Comparison of ENCODE assay signal across 30 mouse cellular contexts in the genomic region with DNA sequence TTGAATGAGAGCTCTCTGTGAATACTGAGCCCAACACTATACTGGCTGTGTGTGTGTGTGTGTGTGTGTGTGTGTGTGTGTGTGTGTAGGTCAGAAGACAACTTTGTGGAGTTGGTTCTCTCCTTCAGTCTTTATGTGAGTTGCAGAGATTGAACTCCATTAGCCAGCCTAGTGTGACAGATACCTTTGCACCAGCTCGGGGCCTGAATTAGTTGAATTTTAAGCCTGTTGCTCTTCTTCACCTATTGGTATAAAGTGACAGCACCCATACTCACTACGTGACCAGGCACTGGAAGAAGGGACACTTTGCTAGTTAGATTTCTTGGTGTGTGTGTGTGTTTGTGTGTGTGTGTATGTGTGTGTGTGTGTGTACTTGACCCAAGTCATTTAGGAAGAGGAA. TPM values are rescaled to one million over a fixed set of nuclear protein-coding genes. Genes with fewer than 3 reads are reported as not detected.
"Had no signal": no experiment of that assay in that cellular context is flagged by ENCODE, and none has a peak within 500 bp of the region (broad histone marks: within the 10 kb centered on the region; RNA-seq: fewer than 3 reads in every experiment).

No protein-coding gene starts in this region.

- H3K4me2 ChIP-seq: embryonic facial prominence, embryonic 12.5 days; embryonic facial prominence, embryonic 13.5 days; embryonic facial prominence, embryonic 15.5 days; forebrain, embryonic 12.5 days; forebrain, embryonic 13.5 days; forebrain, embryonic 15.5 days had no signal

- H3K9me3 ChIP-seq: embryonic facial prominence, embryonic 10.5 days; embryonic facial prominence, embryonic 12.5 days; embryonic facial prominence, embryonic 13.5 days; embryonic facial prominence, embryonic 15.5 days; forebrain, embryonic 12.5 days; forebrain, embryonic 13.5 days; forebrain, embryonic 15.5 days had no signal

- ATAC-seq: forebrain, embryonic 13.5 days; forebrain, embryonic 14.5 days; forebrain, embryonic 15.5 days; forebrain, embryonic 16.5 days; forebrain, postnatal 0 days had no signal

- H3K27me3 ChIP-seq: embryonic facial prominence, embryonic 12.5 days; embryonic facial prominence, embryonic 13.5 days; embryonic facial prominence, embryonic 15.5 days; forebrain, embryonic 12.5 days; forebrain, embryonic 13.5 days; forebrain, embryonic 15.5 days had no signal

- H3K27ac ChIP-seq: embryonic facial prominence, embryonic 10.5 days; embryonic facial prominence, embryonic 12.5 days; embryonic facial prominence, embryonic 13.5 days; embryonic facial prominence, embryonic 15.5 days; forebrain, embryonic 10.5 days; forebrain, embryonic 12.5 days; forebrain, embryonic 13.5 days; forebrain, embryonic 15.5 days; gastrocnemius, adult 2 months had no signal

- H3K36me3 ChIP-seq: embryonic facial prominence, embryonic 10.5 days; embryonic facial prominence, embryonic 12.5 days; embryonic facial prominence, embryonic 13.5 days; embryonic facial prominence, embryonic 15.5 days; forebrain, embryonic 10.5 days; forebrain, embryonic 12.5 days; forebrain, embryonic 15.5 days had no signal

- H3K4me1 ChIP-seq: embryonic facial prominence, embryonic 10.5 days; embryonic facial prominence, embryonic 12.5 days; embryonic facial prominence, embryonic 13.5 days; embryonic facial prominence, embryonic 15.5 days; forebrain, embryonic 10.5 days; forebrain, embryonic 12.5 days; forebrain, embryonic 13.5 days; forebrain, embryonic 15.5 days had no signal

- H3K9ac ChIP-seq: embryonic facial prominence, embryonic 12.5 days; embryonic facial prominence, embryonic 13.5 days; embryonic facial prominence, embryonic 15.5 days; forebrain, embryonic 12.5 days; forebrain, embryonic 13.5 days; forebrain, embryonic 15.5 days; forebrain, postnatal 0 days had no signal

- H3K4me3 ChIP-seq: embryonic facial prominence, embryonic 10.5 days; embryonic facial prominence, embryonic 12.5 days; embryonic facial prominence, embryonic 13.5 days; embryonic facial prominence, embryonic 15.5 days; erythroblast, embryonic 14.5 days; forebrain, embryonic 10.5 days; forebrain, embryonic 12.5 days; forebrain, embryonic 13.5 days; forebrain, embryonic 15.5 days; gastrocnemius, adult 2 months had no signal

- DNase-seq: cerebellum, adult 18-20 months; cerebellum, adult 2 months; cerebellum, adult 8-10 months; cerebellum, adult 9-10 months; cerebellum, adult 9-11 months; cerebellum, postnatal 10 days; cerebellum, postnatal 14 days; cerebellum, postnatal 25 days; cerebellum, postnatal 36 days; embryo, embryonic 11 days; forebrain, postnatal 0 days; gastrocnemius, adult 2 months; gastrocnemius, postnatal 10 days; gastrocnemius, postnatal 14 days; gastrocnemius, postnatal 25 days; gastrocnemius, postnatal 36 days; heart, adult 18-20 months had no signal

RNA-seq across cellular contexts. Expression of gene Tnfsf10, which starts 56.4 kb away (rescaled TPM):
- polyA plus RNA-seq: embryonic facial prominence, embryonic 10.5 days; embryonic facial prominence, embryonic 11.5 days; erythroblast, embryonic 14.5 days; forebrain, embryonic 10.5 days; forebrain, embryonic 11.5 days; forebrain, embryonic 12.5 days had no signal
